Mouse (Mus musculus) T-helper 2 cell (primary cell): ENCODE data around the gene Prss29.

Source experiments
- in situ Hi-C: fragments of 300-600 bp; cut with MboI, MseI; formaldehyde crosslinking; loops from one replicate; pipeline ENCODE4 v1.15.1; 2025; ENCODE audit warnings: high pct_unique_total_duplicates

Gene Prss29

DNA sequence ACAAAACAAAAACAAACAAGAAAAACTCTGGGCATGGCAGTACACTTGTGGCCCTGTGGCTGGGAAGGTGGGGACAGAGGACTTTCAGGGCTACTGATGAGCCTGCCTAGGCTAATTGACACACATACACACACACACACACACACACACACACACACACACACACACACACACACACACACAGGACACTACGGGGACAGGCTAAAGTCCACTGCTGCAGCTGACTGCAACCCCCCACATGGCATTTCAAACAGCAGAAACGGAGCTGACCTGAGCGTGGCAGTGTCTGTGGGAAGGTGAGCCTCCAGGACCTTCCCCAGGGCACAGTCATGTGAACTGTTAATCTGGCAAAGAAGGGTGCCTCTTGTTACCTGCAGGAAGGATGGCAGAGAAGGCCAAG lies 23.0 kb downstream of the Prss29 start:
- in situ Hi-C loops: no loop called here

DNA sequence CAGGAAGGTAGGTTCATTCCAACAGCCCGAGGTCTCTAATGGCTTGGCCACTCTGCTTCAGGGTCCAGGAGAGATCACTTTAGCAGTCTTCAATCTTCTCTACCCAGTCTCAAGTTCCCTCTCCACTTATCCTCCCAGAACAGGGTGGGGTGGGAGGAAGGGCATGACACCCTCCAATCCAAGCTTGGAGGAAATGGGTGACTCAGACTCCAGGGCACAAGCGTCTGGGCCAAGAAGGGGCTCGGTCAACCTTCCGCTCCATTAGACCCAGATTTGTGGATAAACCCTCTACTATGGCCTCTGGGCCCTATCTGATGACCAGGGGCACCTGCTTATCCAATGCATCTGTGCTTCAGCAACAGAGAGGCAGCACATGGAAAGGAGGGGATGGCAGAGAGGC lies 27.0 kb downstream of the Prss29 start, which contains the start of gene Tpsab1:
Gene Tpsab1, minus strand, starts transcription at position 101 of the 400 bp plus-strand sequence.
- in situ Hi-C loops: no loop called here

DNA sequence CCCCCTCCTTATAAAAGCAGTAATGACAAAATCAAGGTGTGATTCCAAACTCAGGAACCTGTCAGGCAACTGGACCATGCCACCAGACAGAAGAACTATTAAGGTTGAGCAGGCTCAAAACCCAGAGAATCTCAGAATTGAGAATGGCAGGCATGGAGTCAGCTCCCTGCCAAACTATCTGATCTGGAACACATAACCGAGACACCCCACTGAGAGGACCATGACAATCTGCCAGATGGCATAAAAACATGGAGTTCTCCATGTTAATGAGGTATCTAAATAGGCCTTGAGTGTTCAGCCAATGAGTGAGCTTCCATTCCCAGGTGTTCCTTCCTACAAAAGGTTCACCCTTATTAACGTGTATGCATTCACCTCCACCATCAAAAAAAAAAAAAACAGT lies 42.8 kb downstream of the Prss29 start:
- in situ Hi-C loops: no loop called here

DNA sequence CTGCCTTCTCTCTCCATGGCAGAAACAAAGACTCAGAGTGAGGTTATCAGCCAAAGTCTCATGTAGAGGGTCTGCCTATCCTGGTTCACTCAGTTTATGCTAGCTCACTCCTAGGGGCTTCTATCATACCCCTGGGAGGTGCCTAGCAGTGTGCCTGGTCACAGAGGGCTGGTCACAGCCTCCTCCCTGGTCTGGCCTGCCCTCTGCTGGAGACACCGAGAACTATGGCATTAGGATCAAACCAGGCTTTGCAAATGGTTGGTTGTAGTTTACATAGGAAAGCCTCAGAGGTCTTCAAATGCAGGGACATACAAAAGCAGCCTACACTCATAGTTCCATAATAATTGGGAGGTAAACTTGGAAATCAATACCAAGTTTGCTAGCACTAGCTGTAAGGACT lies 45.3 kb downstream of the Prss29 start:
- in situ Hi-C loops: no loop called here

DNA sequence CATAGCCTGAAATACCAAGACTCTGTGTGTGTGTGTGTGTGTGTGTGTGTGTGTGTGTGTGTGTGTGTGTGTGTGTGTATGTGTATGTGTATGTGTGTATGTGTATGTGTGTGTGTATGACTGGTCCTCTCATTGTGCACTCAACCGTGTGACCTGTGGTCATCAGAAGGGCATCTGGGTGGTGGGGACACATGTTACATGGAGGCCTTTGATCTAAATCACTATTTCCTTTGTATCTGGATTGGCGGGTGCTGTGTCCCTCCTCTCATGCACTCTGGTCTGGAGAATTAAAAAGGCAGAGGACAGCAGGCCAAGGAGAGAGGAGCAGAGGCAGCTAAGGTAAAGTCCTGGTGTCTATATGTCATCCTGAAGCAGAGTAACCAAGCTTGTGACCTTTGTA lies 47.6 kb downstream of the Prss29 start, which contains the start of gene Tpsb2:
Gene Tpsb2, plus strand, starts transcription at position 301 of the 400 bp plus-strand sequence.
- in situ Hi-C loops: loop anchor here (5.0 kb wide), 1 partner anchor 34 kb away; no protein-coding TSS in a partner anchor

DNA sequence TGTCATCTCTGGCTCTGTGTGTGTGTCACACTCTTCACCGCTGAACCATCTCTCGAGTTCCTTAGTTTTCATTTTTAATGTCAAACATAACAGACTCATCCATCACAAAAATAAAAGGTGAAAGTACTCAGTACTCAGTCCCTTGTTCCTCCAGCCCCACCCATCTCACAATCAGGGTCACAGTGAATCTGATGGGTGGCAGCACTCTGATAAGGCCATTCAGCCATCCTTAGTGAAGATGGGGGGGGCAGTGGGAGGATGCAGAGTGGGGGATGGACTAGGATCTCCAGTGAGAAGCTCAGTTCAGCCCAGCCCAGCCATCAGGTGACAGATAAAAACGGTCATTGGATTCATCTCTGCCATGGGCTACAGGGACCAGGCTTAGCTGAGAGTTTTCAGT lies 50.5 kb downstream of the Prss29 start, which contains the start of gene Tpsg1:
Gene Tpsg1, plus strand, starts transcription at position 301 of the 400 bp plus-strand sequence.
- in situ Hi-C loops: loop anchor here (5.0 kb wide), 1 partner anchor 37 kb away; no protein-coding TSS in a partner anchor
